Mouse (Mus musculus) hindbrain, embryonic 12.5 days (tissue): Measurements from ENCODE around the gene Nhlh2. TPM values are rescaled to one million over a fixed set of nuclear protein-coding genes. Genes with fewer than 3 reads are reported as not detected.
A peak's percentile ranks its signal among the peaks of the same experiment; 100 is the strongest.

Experiments
- ATAC-seq: fragments of 200-750 bp; cut with Nextera tagmentation; 2 replicates; pipeline ENCODE4 v1.8.0; 2017; ENCODE audit warnings: moderate TSS enrichment; ENCODE audit not compliant: low FRiP score
- H3K27ac ChIP-seq: fragments of 300-500 bp; sonication (generic); 2 replicates; pipeline ENCODE4 v1.5.1; 2016; ENCODE audit warnings: mild to moderate bottlenecking
- H3K27me3 ChIP-seq: fragments of 300-500 bp; sonication (generic); 2 replicates; pipeline ENCODE4 v1.6.1; 2016; ENCODE audit warnings: mild to moderate bottlenecking
- H3K36me3 ChIP-seq: fragments of 300-500 bp; sonication (generic); 2 replicates; pipeline ENCODE4 v1.6.1; 2016; ENCODE audit warnings: mild to moderate bottlenecking
- H3K4me1 ChIP-seq: fragments of 300-500 bp; sonication (generic); 2 replicates; pipeline ENCODE4 v1.6.1; 2016
- H3K4me2 ChIP-seq: fragments of 300-500 bp; sonication (generic); replicated peaks from 2 replicates; pipeline ENCODE4 v1.6.1; 2016; ENCODE audit warnings: mild to moderate bottlenecking
- H3K4me3 ChIP-seq: fragments of 300-500 bp; sonication (generic); 2 replicates; pipeline ENCODE4 v1.5.1; 2016; ENCODE audit warnings: mild to moderate bottlenecking
- H3K9ac ChIP-seq: fragments of 300-500 bp; sonication (generic); 2 replicates; pipeline ENCODE4 v1.6.1; 2016; ENCODE audit warnings: mild to moderate bottlenecking, moderate library complexity
- H3K9me3 ChIP-seq: fragments of 300-500 bp; sonication (generic); replicated peaks from 2 replicates; pipeline ENCODE4 v1.6.1; 2016; ENCODE audit warnings: mild to moderate bottlenecking
- WGBS: fragments of 180-500 bp; shearing (Covaris S2); methylation state at CpG from one replicate; pipeline ENCODE4 v1.1.7; 2016; 5-methylcytosine and 5-hydroxymethylcytosine counted together
- polyA plus RNA-seq: library from polyadenylated mRNA; unstranded; fragments of >200 nt; fragmentation: Nextera tagmentation; extraction: Ambion mirVana; gene quantifications from 2 replicates; pipeline ENCODE4 v1.2.1, GENCODE M21; 2016

Nhlh2 gene
- polyA plus RNA-seq, 1 experiment from 2014 or later, result 144 TPM

- H3K4me2 ChIP-seq, result peak overlapping the region; percentile 55
- no peaks in the 10 kb centered on the region for H3K36me3 ChIP-seq
- H3K4me1 ChIP-seq, result peaks cover 8% of the 10 kb centered on the region; the same call in 1 of the 2 replicates
- peak overlapping the region; percentile 99 for H3K27ac ChIP-seq
- 2% methylated on average over 24 of the region's 24 CpGs for WGBS
- no peaks in the 10 kb centered on the region for H3K9me3 ChIP-seq
- peak overlapping the region; percentile 62 for H3K4me3 ChIP-seq
- H3K27me3 ChIP-seq, result peaks cover 39% of the 10 kb centered on the region
- ATAC-seq, result no peak
- peak overlapping the region; percentile 89 for H3K9ac ChIP-seq
Measured at GRCm38 (mm10) chr3:102010681-102011317, 923 bp downstream of the Nhlh2 start.

- H3K4me2 ChIP-seq, result peak overlapping the region; percentile 55
- peak; percentile 78 for ATAC-seq
- H3K4me1 ChIP-seq, result peaks cover 8% of the 10 kb centered on the region; the same call in 1 of the 2 replicates
- WGBS, result 1% methylated on average over 48 of the region's 48 CpGs
- peak overlapping the region; percentile 99 for H3K27ac ChIP-seq
- peaks cover 44% of the 10 kb centered on the region for H3K27me3 ChIP-seq
- no peaks in the 10 kb centered on the region for H3K9me3 ChIP-seq
- no peaks in the 10 kb centered on the region for H3K36me3 ChIP-seq
- H3K9ac ChIP-seq, result peak overlapping the region; percentile 89
- peak overlapping the region; percentile 62 for H3K4me3 ChIP-seq
Measured at GRCm38 (mm10) chr3:102011318-102012075, 1.6 kb downstream of the Nhlh2 start.

GRCm38 (mm10) chr3:102012076-102012610 lies 2.3 kb downstream of the Nhlh2 start:
- peak; percentile 71 for ATAC-seq
- Histone ChIP-seq H3K36me3 (no peaks in the 10 kb centered on the region), H3K4me1 (peaks cover 8% of the 10 kb centered on the region; the same call in 1 of the 2 replicates), H3K9ac (peak overlapping the region; percentile 89), H3K4me3 (peak overlapping the region; percentile 62), H3K9me3 (no peaks in the 10 kb centered on the region), H3K27ac (peak overlapping the region; percentile 99), H3K4me2 (peak overlapping the region; percentile 55), H3K27me3 (peaks cover 47% of the 10 kb centered on the region)
- WGBS, result 2% methylated on average over 23 of the region's 23 CpGs

GRCm38 (mm10) chr3:102012611-102013211 lies 2.8 kb downstream of the Nhlh2 start:
- Histone ChIP-seq H3K27ac (peak overlapping the region; percentile 99), H3K9ac (peak overlapping the region; percentile 89), H3K4me1 (peaks cover 8% of the 10 kb centered on the region; the same call in 1 of the 2 replicates), H3K27me3 (peaks cover 47% of the 10 kb centered on the region), H3K9me3 (no peaks in the 10 kb centered on the region), H3K4me2 (peak overlapping the region; percentile 55), H3K4me3 (peak overlapping the region; percentile 62), H3K36me3 (no peaks in the 10 kb centered on the region)
- no peak for ATAC-seq
- under 1% methylated on average over 53 of the region's 53 CpGs for WGBS

- no peak for ATAC-seq
- Histone ChIP-seq H3K36me3 (no peaks in the 10 kb centered on the region), H3K27me3 (peaks cover 11% of the 10 kb centered on the region; the same call in 1 of the 2 replicates), H3K4me3 (no peak overlapping the region), H3K9me3 (no peaks in the 10 kb centered on the region), H3K27ac (no peak overlapping the region), H3K9ac (no peak overlapping the region), H3K4me2 (no peak overlapping the region), H3K4me1 (peaks cover 41% of the 10 kb centered on the region)
- 39% methylated on average over 1 of the region's 1 CpGs for WGBS
Measured at GRCm38 (mm10) chr3:102020604-102021003, 10.7 kb downstream of the Nhlh2 start.

- Histone ChIP-seq H3K27me3 (no peaks in the 10 kb centered on the region), H3K9me3 (no peaks in the 10 kb centered on the region), H3K4me2 (peak overlapping the region; percentile 56), H3K4me1 (peaks cover 48% of the 10 kb centered on the region), H3K27ac (peak overlapping the region; percentile 87), H3K9ac (no peak overlapping the region), H3K36me3 (no peaks in the 10 kb centered on the region), H3K4me3 (no peak overlapping the region)
- ATAC-seq, result no peak; the same call in 1 of the 2 replicates
- 10% methylated on average over 2 of the region's 2 CpGs for WGBS
Measured at GRCm38 (mm10) chr3:102022721-102023120, 12.8 kb downstream of the Nhlh2 start.

GRCm38 (mm10) chr3:102023337-102023736 lies 13.5 kb downstream of the Nhlh2 start:
- H3K27ac ChIP-seq, result peak overlapping the region; percentile 87
- H3K9ac ChIP-seq, result peak overlapping the region; percentile 33
- no peaks in the 10 kb centered on the region for H3K27me3 ChIP-seq
- no peaks in the 10 kb centered on the region for H3K9me3 ChIP-seq
- 1% methylated on average over 30 of the region's 31 CpGs for WGBS
- H3K4me1 ChIP-seq, result peaks cover 48% of the 10 kb centered on the region
- H3K4me2 ChIP-seq, result peak overlapping the region; percentile 56
- no peaks in the 10 kb centered on the region for H3K36me3 ChIP-seq
- peak overlapping the region; percentile 25 for H3K4me3 ChIP-seq
- peak; percentile 74 for ATAC-seq

- 0% methylated on average over 5 of the region's 5 CpGs for WGBS
- Histone ChIP-seq H3K27ac (peak overlapping the region; percentile 87), H3K4me1 (peaks cover 48% of the 10 kb centered on the region), H3K9ac (peak overlapping the region; percentile 33), H3K4me2 (peak overlapping the region; percentile 56), H3K9me3 (no peaks in the 10 kb centered on the region), H3K36me3 (no peaks in the 10 kb centered on the region), H3K4me3 (peak overlapping the region; percentile 25), H3K27me3 (no peaks in the 10 kb centered on the region)
- ATAC-seq, result peak; percentile 33
Measured at GRCm38 (mm10) chr3:102023829-102024228, 14.0 kb downstream of the Nhlh2 start.

GRCm38 (mm10) chr3:102024981-102025451 lies 15.1 kb downstream of the Nhlh2 start:
- Histone ChIP-seq H3K4me2 (no peak overlapping the region), H3K27me3 (no peaks in the 10 kb centered on the region), H3K9me3 (no peaks in the 10 kb centered on the region), H3K4me1 (peaks cover 48% of the 10 kb centered on the region), H3K36me3 (no peaks in the 10 kb centered on the region), H3K27ac (peak overlapping the region; percentile 87), H3K9ac (no peak overlapping the region), H3K4me3 (no peak overlapping the region)
- ATAC-seq, result peak; percentile 77
- 34% methylated on average over 9 of the region's 9 CpGs for WGBS

- Histone ChIP-seq H3K4me1 (peaks cover 46% of the 10 kb centered on the region), H3K27me3 (no peaks in the 10 kb centered on the region), H3K4me3 (no peak overlapping the region), H3K36me3 (no peaks in the 10 kb centered on the region), H3K4me2 (no peak overlapping the region), H3K9me3 (no peaks in the 10 kb centered on the region), H3K9ac (no peak overlapping the region), H3K27ac (peak overlapping the region; percentile 87)
- ATAC-seq, result no peak
- 68% methylated on average over 5 of the region's 5 CpGs for WGBS
Measured at GRCm38 (mm10) chr3:102025659-102026058, 15.8 kb downstream of the Nhlh2 start.

- H3K36me3 ChIP-seq, result no peaks in the 10 kb centered on the region
- no peak overlapping the region for H3K9ac ChIP-seq
- no peak overlapping the region for H3K27ac ChIP-seq
- no peak overlapping the region for H3K4me2 ChIP-seq
- 57% methylated on average over 6 of the region's 6 CpGs for WGBS
- H3K27me3 ChIP-seq, result no peaks in the 10 kb centered on the region
- no peak for ATAC-seq
- peaks cover 32% of the 10 kb centered on the region for H3K4me1 ChIP-seq
- no peaks in the 10 kb centered on the region for H3K9me3 ChIP-seq
- H3K4me3 ChIP-seq, result no peak overlapping the region
Measured at GRCm38 (mm10) chr3:102027880-102028279, 18.0 kb downstream of the Nhlh2 start.

GRCm38 (mm10) chr3:102037806-102038205 lies 27.9 kb downstream of the Nhlh2 start:
- no peak overlapping the region for H3K9ac ChIP-seq
- H3K36me3 ChIP-seq, result no peaks in the 10 kb centered on the region
- H3K4me2 ChIP-seq, result no peak overlapping the region
- ATAC-seq, result no peak
- 0 out of 2 replicates have a peak, but pooled peaks cover 4% of the 10 kb centered on the region for H3K9me3 ChIP-seq
- no peak overlapping the region for H3K27ac ChIP-seq
- H3K4me3 ChIP-seq, result no peak overlapping the region
- no peaks in the 10 kb centered on the region; the same call in 1 of the 2 replicates for H3K4me1 ChIP-seq
- WGBS, result 87% methylated on average over 5 of the region's 5 CpGs
- no peaks in the 10 kb centered on the region for H3K27me3 ChIP-seq
